Mouse (Mus musculus) adrenal gland, postnatal 0 days (tissue): ENCODE results near the gene Wfdc13. TPM values are rescaled to one million over a fixed set of nuclear protein-coding genes. Genes with fewer than 3 reads are reported as not detected.

ENCODE experiments used
- polyA plus RNA-seq: library from polyadenylated mRNA; unstranded; fragments of >200 nt; fragmentation: Nextera tagmentation; extraction: Ambion mirVana; gene quantifications from 2 replicates; pipeline ENCODE4 v1.2.1, GENCODE M21; 2015

Gene Wfdc13
- polyA plus RNA-seq: 0.21 and 0.61 TPM in 2 replicates

DNA sequence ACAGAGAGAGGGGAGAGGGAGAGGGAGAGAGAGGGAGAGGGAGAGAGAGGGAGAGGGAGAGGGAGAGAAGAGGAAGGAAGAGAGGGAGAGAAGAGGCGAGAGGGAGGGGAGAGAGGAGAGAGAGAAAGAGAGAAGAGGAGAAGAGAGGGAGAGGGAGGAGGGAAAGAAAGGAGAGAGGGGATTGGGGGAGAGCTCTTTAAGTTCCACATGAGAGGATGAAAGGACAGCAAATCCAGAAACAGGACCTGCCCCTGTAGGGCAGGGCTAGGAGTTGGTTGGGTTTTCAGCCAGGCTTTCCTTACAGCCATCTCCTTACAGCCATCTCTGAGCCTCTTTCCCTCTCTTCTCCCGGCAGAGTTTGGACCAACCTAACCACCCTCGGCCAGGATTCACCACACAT lies at the start of gene Wfdc13:
Gene Wfdc13, plus strand, starts transcription at position 301 of the 400 bp plus-strand sequence.

DNA sequence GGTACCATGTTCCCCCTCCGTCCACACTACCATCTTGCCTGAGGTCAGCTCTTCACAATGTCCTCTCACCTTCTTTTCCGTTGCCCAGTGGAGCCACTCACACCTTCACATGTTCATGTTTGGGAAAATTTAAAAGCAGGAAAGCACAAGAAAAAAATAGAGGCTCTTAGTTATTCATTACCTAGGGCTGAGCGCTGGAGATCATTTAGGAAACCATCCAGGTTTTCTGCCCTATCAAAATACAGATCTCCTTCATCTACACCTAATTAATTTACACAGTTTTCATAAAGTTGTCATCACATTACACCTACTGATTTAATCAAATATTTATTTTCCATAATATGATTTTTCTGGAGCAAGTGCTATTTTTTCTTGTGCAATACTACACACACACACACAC lies 46.2 kb upstream of the Wfdc13 start, which contains the start of gene Wfdc16:
Gene Wfdc16, minus strand, starts transcription at position 101 of the 400 bp plus-strand sequence.

DNA sequence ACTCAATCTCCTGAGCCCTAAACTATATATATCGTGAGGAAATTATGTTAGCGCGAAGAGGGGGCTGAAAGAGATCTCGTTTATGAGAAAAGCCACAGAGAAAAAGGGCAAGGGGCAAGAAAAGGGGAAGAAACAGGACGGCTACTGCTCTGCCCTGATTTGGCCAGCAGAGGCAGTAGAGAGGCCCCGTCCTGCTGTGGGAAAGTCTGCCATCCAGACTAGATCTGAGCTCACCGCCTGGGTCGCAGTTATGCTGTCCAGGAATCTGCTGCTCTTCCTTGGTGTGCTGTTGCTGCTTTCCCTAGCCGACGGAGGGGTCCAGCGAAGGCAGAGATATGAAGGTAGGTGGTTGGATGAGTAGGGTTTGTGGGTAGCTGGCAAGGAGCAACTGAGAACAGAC lies 29.0 kb upstream of the Wfdc13 start, which contains the start of gene Wfdc10:
Gene Wfdc10, plus strand, starts transcription at position 189 of the 400 bp plus-strand sequence.

DNA sequence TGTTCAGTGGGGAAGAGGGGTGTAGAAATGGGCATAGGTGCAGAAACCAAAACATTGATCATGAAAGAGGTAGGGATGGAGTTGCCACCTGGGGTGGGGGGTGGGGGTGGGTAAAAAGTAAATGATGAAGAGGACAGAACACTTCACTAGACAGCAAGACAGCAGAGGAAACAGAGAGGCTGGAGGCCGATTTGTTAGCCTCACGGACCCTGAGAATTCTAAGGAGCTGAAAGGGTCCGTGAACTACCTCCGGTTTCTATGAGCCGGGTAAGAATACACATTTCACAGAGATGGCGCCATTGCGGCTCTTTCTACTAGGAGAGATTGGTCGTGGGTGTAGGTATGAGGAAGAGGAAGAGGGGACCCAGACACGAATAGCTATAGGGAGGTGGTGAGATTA lies 28.4 kb upstream of the Wfdc13 start, which contains the start of gene Wfdc9:
Gene Wfdc9, minus strand, starts transcription at position 101 of the 400 bp plus-strand sequence.

DNA sequence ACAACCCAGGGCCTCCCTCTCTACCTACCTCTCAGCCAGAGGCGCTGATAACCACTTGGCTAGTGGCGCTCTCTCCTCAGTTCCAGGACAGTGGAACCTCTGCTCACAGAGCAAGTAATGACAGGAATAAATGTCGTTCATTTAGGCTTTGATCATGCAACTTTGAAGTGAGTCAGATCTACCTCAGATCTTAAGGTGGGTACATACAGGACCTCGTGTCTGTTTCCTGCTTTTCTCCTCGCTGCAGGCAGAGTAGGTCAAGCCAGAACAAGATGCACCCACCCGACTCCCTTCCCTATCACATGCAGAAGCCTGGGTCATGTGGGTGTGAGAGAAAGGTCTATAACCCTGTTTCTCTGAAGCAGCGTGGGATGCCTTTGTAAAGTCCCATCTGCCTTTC lies 10.9 kb upstream of the Wfdc13 start, which contains the start of gene Wfdc11:
Gene Wfdc11, minus strand, starts transcription at position 101 of the 400 bp plus-strand sequence.

DNA sequence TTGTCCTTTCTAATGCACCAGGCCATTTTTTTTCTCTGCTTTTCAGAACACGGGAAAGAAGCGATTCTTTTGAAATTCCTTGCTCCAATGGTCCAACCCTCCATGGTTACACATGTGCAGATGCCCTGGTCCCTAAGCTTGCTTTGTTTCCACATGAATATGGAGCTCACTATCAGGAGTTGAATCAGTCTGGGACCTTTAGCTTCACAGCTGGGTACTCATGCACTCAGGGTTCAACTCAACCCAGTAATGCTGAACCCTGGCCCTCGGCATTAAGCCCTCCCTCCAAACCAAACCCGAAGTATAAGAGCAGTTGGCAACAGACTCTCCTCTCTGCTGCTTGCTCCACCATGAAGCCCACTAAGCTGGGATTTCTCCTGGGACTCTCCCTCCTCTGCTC lies 13.3 kb downstream of the Wfdc13 start, which contains the start of gene Spint4:
Gene Spint4, plus strand, starts transcription at position 301 of the 400 bp plus-strand sequence.

DNA sequence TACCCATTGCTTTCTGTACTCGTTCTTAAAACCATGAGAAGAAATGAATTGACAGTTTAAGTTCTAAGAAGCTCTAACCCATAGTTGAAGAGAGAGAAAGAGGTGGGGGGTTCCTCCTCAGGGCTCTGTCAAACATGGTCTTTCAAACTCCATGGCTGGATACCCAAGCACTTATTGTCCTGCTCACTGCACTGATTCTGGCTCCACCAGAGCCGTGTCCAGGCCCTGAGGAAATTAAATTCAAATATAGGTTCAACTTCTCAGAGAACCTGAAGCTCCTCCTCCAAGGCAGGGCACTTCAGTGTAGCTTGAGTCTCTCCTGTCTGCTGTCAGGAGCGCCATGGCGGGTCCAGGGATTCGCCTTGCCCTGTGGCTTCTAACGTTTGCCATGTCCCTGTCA lies 30.1 kb downstream of the Wfdc13 start, which contains the start of gene Spint5:
Gene Spint5, plus strand, starts transcription at position 301 of the 400 bp plus-strand sequence.

Other genes starting within 250 kb of the Wfdc13 start
- gene Sdc4, start 241.2 kb upstream of the Wfdc13 start, polyA plus RNA-seq: 50.7 and 62.6 TPM in 2 replicates
- 49.8 and 57.1 TPM in 2 replicates for gene Sys1, start 228.1 kb upstream of the Wfdc13 start, polyA plus RNA-seq
- gene Gm20458, start 224.1 kb upstream of the Wfdc13 start, polyA plus RNA-seq: 16.1 and 24.0 TPM in 2 replicates
- not detected in 2 replicates for gene Trp53tg5, start 211.4 kb upstream of the Wfdc13 start, polyA plus RNA-seq
- gene Dbndd2, start 199.0 kb upstream of the Wfdc13 start, polyA plus RNA-seq: 7.4 and 25.1 TPM in 2 replicates
- gene Pigt, start 187.6 kb upstream of the Wfdc13 start, polyA plus RNA-seq: 60.4 and 73.4 TPM in 2 replicates
- gene Wfdc2, start 122.7 kb upstream of the Wfdc13 start, polyA plus RNA-seq: 3.7 and 24.5 TPM in 2 replicates
- not detected in 2 replicates for gene Spint3, start 111.6 kb upstream of the Wfdc13 start, polyA plus RNA-seq
- gene Wfdc6a, start 99.7 kb upstream of the Wfdc13 start, polyA plus RNA-seq: 2.2 TPM in 2 replicates
- 0.18 TPM in 1 of 2 replicates, not detected in the other for gene Eppin, start 91.5 kb upstream of the Wfdc13 start, polyA plus RNA-seq
- gene Wfdc6b, start 71.6 kb upstream of the Wfdc13 start, polyA plus RNA-seq: not detected in 2 replicates
- 0.26 TPM in 1 of 2 replicates, not detected in the other for gene Wfdc8, start 71.5 kb upstream of the Wfdc13 start, polyA plus RNA-seq
- not detected in 2 replicates for gene Wfdc16, start 46.3 kb upstream of the Wfdc13 start, polyA plus RNA-seq
- gene Wfdc10, start 29.1 kb upstream of the Wfdc13 start, polyA plus RNA-seq: 0.33 TPM in 1 of 2 replicates, not detected in the other
- not detected in 2 replicates for gene Wfdc9, start 28.5 kb upstream of the Wfdc13 start, polyA plus RNA-seq
- gene Wfdc11, start 11.0 kb upstream of the Wfdc13 start, polyA plus RNA-seq: not detected in 2 replicates
- not detected in 2 replicates for gene Spint4, start 13.4 kb downstream of the Wfdc13 start, polyA plus RNA-seq
- not detected in 2 replicates for gene Spint5, start 30.2 kb downstream of the Wfdc13 start, polyA plus RNA-seq
- 0.30 and 0.70 TPM in 2 replicates for gene Wfdc3, start 60.8 kb downstream of the Wfdc13 start, polyA plus RNA-seq
- gene Dnttip1, start 60.9 kb downstream of the Wfdc13 start, polyA plus RNA-seq: 52.3 and 62.8 TPM in 2 replicates
- gene Ube2c, start 84.8 kb downstream of the Wfdc13 start, polyA plus RNA-seq: 79.0 and 81.0 TPM in 2 replicates
- gene Tnnc2, start 94.9 kb downstream of the Wfdc13 start, polyA plus RNA-seq: 19.4 and 89.9 TPM in 2 replicates
- gene Snx21, start 100.7 kb downstream of the Wfdc13 start, polyA plus RNA-seq: 34.8 and 51.2 TPM in 2 replicates
- gene Acot8, start 119.8 kb downstream of the Wfdc13 start, polyA plus RNA-seq: 15.9 and 18.7 TPM in 2 replicates
- 4.1 and 4.6 TPM in 2 replicates for gene Zswim3, start 120.0 kb downstream of the Wfdc13 start, polyA plus RNA-seq
- 7.9 and 12.0 TPM in 2 replicates for gene Zswim1, start 137.6 kb downstream of the Wfdc13 start, polyA plus RNA-seq
- not detected in 2 replicates for gene Spata25, start 143.4 kb downstream of the Wfdc13 start, polyA plus RNA-seq
- 120 and 175 TPM in 2 replicates for gene Ctsa, start 147.8 kb downstream of the Wfdc13 start, polyA plus RNA-seq
- gene Neurl2, start 148.3 kb downstream of the Wfdc13 start, polyA plus RNA-seq: 6.9 and 7.3 TPM in 2 replicates
- 15.2 and 19.5 TPM in 2 replicates for gene Pltp, start 172.6 kb downstream of the Wfdc13 start, polyA plus RNA-seq
- gene Pcif1, start 194.2 kb downstream of the Wfdc13 start, polyA plus RNA-seq: 65.8 and 77.0 TPM in 2 replicates
- gene Zfp335, start 226.7 kb downstream of the Wfdc13 start, polyA plus RNA-seq: 5.2 and 6.4 TPM in 2 replicates